Mouse (Mus musculus) lung, postnatal 0 days (tissue): ENCODE measurements around the gene Npas2.

Experiments used
- CTCF ChIP-seq: IDR thresholded peaks from 2 replicates; pipeline ENCODE4 v1.5.1; 2016; ENCODE audit warnings: antibody characterized with exemption, mild to moderate bottlenecking
- EP300 ChIP-seq: IDR thresholded peaks from 2 replicates; pipeline ENCODE4 v1.6.1; 2016; ENCODE audit warnings: antibody characterized with exemption, mild to moderate bottlenecking, control low read depth

DNA sequence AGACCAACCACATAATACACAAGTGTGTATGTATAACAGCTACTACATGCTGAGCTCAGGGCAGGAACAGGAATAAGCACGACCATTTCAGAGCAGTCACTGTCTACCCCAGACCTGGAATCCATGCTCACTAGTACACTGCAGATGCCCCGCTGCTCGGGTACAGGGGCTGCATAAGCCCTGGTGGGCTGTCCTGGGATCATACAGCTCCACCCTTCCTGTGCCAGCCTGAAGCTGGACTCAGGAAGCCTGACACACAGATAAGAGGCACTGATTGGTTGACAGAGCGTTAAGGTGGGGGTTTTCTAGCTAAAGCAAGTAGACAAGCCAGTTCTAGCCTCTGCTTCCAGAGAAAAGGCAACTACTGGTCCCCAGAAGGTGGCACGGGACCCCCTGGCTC, 185.5 kb downstream of the Npas2 start:
- peak; percentile 14; the same call in 1 of the 2 replicates for TF ChIP-seq CTCF
- TF ChIP-seq EP300, result peak; percentile 62
